Mouse (Mus musculus) cerebellum, adult 2 months (tissue): ENCODE measurements at regions not wholly inside any gene's neighbourhood (a gene's known extent, or its start where the extent isn't known, plus 50 kb on each side); places are given as distances from the start of the nearest gene placed in this dataset.

Experiments used
- DNase-seq, 2 experiments: peaks; one replicate each; pipeline ENCODE4 v3.0.0; 2021
- H3K27ac ChIP-seq: fragments of 200-500 bp; 2 replicates; pipeline ENCODE4 v1.5.1; 2012; ENCODE audit warnings: low read length, control low read depth, inconsistent platforms; ENCODE audit not compliant: insufficient read depth
- H3K27me3 ChIP-seq: fragments of 200-500 bp; 2 replicates; pipeline ENCODE4 v1.6.1; 2012; ENCODE audit warnings: inconsistent platforms, mild to moderate bottlenecking, low read length, moderate library complexity; ENCODE audit not compliant: control insufficient read depth, insufficient read depth
- H3K4me1 ChIP-seq: fragments of 200-500 bp; 2 replicates; pipeline ENCODE4 v1.6.1; 2011; ENCODE audit warnings: low read length; ENCODE audit not compliant: control insufficient read depth, insufficient read depth
- H3K4me3 ChIP-seq: fragments of 200-500 bp; replicated peaks from 2 replicates; pipeline ENCODE3; 2011; ENCODE audit warnings: mild to moderate bottlenecking, low read depth, low read length, control low read depth; ENCODE audit not compliant: insufficient read depth
- CTCF ChIP-seq: fragments of 200-500 bp; IDR thresholded peaks from 2 replicates; pipeline ENCODE4 v1.5.1; 2011; ENCODE audit warnings: low read depth, mild to moderate bottlenecking, control low read depth, low read length, moderate library complexity, borderline replicate concordance; ENCODE audit not compliant: insufficient read depth
- POLR2A ChIP-seq: fragments of 200-500 bp; IDR thresholded peaks from 2 replicates; pipeline ENCODE4 v1.6.1; 2011; ENCODE audit warnings: low read length, control low read depth, borderline replicate concordance; ENCODE audit not compliant: insufficient read depth
- WGBS: fragments of 180-500 bp; shearing (Covaris S2); methylation state at CpG from one replicate; pipeline ENCODE4 v1.1.7; 2018; 5-methylcytosine and 5-hydroxymethylcytosine counted together

GRCm38 (mm10) chr12:91932490-91933361, 83.8 kb upstream of the Sel1l start:
- no peak overlapping the region for H3K27ac ChIP-seq
- DNase-seq, result no peak
- no peaks in the 10 kb centered on the region for H3K4me1 ChIP-seq
- 55% methylated on average over 7 of the region's 7 CpGs for WGBS
- TF ChIP-seq POLR2A (no peak), CTCF (no peak)
- H3K27me3 ChIP-seq, result no peaks in the 10 kb centered on the region
- H3K4me3 ChIP-seq, result no peak overlapping the region

- DNase-seq, result no peak
- Histone ChIP-seq H3K4me3 (no peak overlapping the region), H3K27me3 (no peaks in the 10 kb centered on the region), H3K27ac (no peak overlapping the region), H3K4me1 (no peaks in the 10 kb centered on the region)
- TF ChIP-seq POLR2A, result no peak
- WGBS, result 88% methylated on average over 6 of the region's 6 CpGs
Observed at GRCm38 (mm10) chr12:91931586-91931985, 82.6 kb upstream of the Sel1l start.

GRCm38 (mm10) chr12:91929386-91930054, 80.6 kb upstream of the Sel1l start:
- no peak for DNase-seq
- no peaks in the 10 kb centered on the region for H3K4me1 ChIP-seq
- no peaks in the 10 kb centered on the region for H3K27me3 ChIP-seq
- no peak overlapping the region for H3K27ac ChIP-seq
- WGBS, result 75% methylated on average over 7 of the region's 7 CpGs
- H3K4me3 ChIP-seq, result no peak overlapping the region
- no peak for TF ChIP-seq CTCF
- TF ChIP-seq POLR2A, result no peak

GRCm38 (mm10) chr12:91927576-91927975, 78.6 kb upstream of the Sel1l start:
- TF ChIP-seq POLR2A (no peak), CTCF (no peak)
- H3K27me3 ChIP-seq, result no peaks in the 10 kb centered on the region
- H3K4me3 ChIP-seq, result no peak overlapping the region
- 33% methylated on average over 6 of the region's 6 CpGs for WGBS
- H3K27ac ChIP-seq, result no peak overlapping the region
- no peaks in the 10 kb centered on the region for H3K4me1 ChIP-seq
- DNase-seq, result no peak

GRCm38 (mm10) chr12:91915486-91915885, 66.5 kb upstream of the Sel1l start:
- TF ChIP-seq POLR2A (no peak), CTCF (no peak)
- H3K4me3 ChIP-seq, result no peak overlapping the region
- no peaks in the 10 kb centered on the region for H3K4me1 ChIP-seq
- no peaks in the 10 kb centered on the region for H3K27me3 ChIP-seq
- no peak overlapping the region for H3K27ac ChIP-seq
- WGBS, result 90% methylated on average over 3 of the region's 3 CpGs
- no peak for DNase-seq

GRCm38 (mm10) chr12:91910529-91910928, 61.6 kb upstream of the Sel1l start:
- Histone ChIP-seq H3K27me3 (no peaks in the 10 kb centered on the region), H3K4me1 (no peaks in the 10 kb centered on the region), H3K4me3 (no peak overlapping the region), H3K27ac (no peak overlapping the region)
- no peak for DNase-seq
- TF ChIP-seq POLR2A (no peak), CTCF (no peak)
- 72% methylated on average over 8 of the region's 8 CpGs for WGBS
